Comparison of ENCODE assay signal across 22 mouse cellular contexts in genomic region chr5:131876569-131876968, GRCm38 (mm10).
A peak's percentile ranks its signal among the peaks of the same experiment; 100 is the strongest.
DNase-seq lines count a peak whose midpoint lies in the region; TF ChIP-seq lines count a peak whose summit lies in the region.
"Had no signal": no experiment of that assay in that cellular context is flagged by ENCODE, and none has a peak within 500 bp of the region (broad histone marks: within the 10 kb centered on the region; RNA-seq: fewer than 3 reads in every experiment).

No protein-coding gene starts in this region.

- H3K27me3 ChIP-seq in myocyte (ENCODE audit: control insufficient read depth, insufficient read depth, insufficient read length), result no peaks in the 10 kb centered on the region
- H3K27me3 ChIP-seq: embryonic facial prominence, embryonic 13.5 days; heart, embryonic 13.5 days; hindbrain, embryonic 12.5 days had no signal

- intact Hi-C loops in left cerebral cortex, postnatal 14 days (cut with DNase I), result no loop called here

- H3K79me2 ChIP-seq in myocyte (ENCODE audit: control insufficient read depth, insufficient read depth), result no peaks in the 10 kb centered on the region

- H3ac ChIP-seq in myocyte (ENCODE audit: control insufficient read depth, insufficient read length), result no peak overlapping the region

- no peak overlapping the region for H3K4me3 ChIP-seq in myocyte
- H3K4me3 ChIP-seq: embryonic facial prominence, embryonic 13.5 days; forebrain, embryonic 15.5 days; heart, embryonic 13.5 days; hindbrain, embryonic 12.5 days; limb, embryonic 10.5 days had no signal

- H3K36me3 ChIP-seq in myocyte (ENCODE audit: control insufficient read depth, insufficient read depth), result no peaks in the 10 kb centered on the region
- H3K36me3 ChIP-seq: embryonic facial prominence, embryonic 13.5 days; forebrain, embryonic 15.5 days; heart, embryonic 13.5 days; hindbrain, embryonic 12.5 days; limb, embryonic 10.5 days had no signal

- TF ChIP-seq POLR2A in myocyte (IDR thresholded peaks at IDR 0.05; ENCODE audit: insufficient read length, low read depth), result no peak

- H3K4me2 ChIP-seq in myocyte (ENCODE audit: low read depth), result no peak overlapping the region
- H3K4me2 ChIP-seq: embryonic facial prominence, embryonic 13.5 days; forebrain, embryonic 15.5 days; heart, embryonic 13.5 days; hindbrain, embryonic 12.5 days; liver, embryonic 11.5 days; midbrain, embryonic 11.5 days had no signal

- DNase-seq in adrenal gland, adult (ENCODE audit: inconsistent age in 2 of 2, low spot score in 1 of 2), result peak; percentile 55 to 93
- no peak for DNase-seq in adrenal gland, postnatal 4 days (ENCODE audit: low spot score in 2 of 2)
- peak; percentile 12 for DNase-seq in lung, postnatal 25 days (ENCODE audit: low spot score)
- no peak for DNase-seq in lung, postnatal 10 days
- DNase-seq in adrenal gland, postnatal 25 days, result peak; percentile 28
- no peak for DNase-seq in layer of hippocampus, adult 9-11 months
- DNase-seq in left cerebral cortex, postnatal 14 days (ENCODE audit: low spot score in 2 of 2), result no peak
- DNase-seq: cerebellum, adult 11 months; cerebellum, postnatal 10 days; gastrocnemius, postnatal 14 days; kidney, adult 18-20 months; liver, postnatal 0 days; right cerebral cortex, postnatal 14 days; thymus, postnatal 14 days had no signal

TF ChIP-seq in myocyte, 11 proteins besides CTCF, POLR2A, EP300 and RAD21:
- TF ChIP-seq CEBPB (IDR thresholded peaks at IDR 0.05; ENCODE audit: insufficient read depth, poor library complexity, severe bottlenecking) (peak; percentile 76), REST (IDR thresholded peaks at IDR 0.05; ENCODE audit: insufficient read depth, insufficient read length) (no peak)

Comparison
In these comparisons a context has a peak if more than half of its experiments do, and no peak if none do; other contexts are left out.
1. DNase-seq: peak in adrenal gland, adult (2 of 2), lung, postnatal 25 days (single experiment) and adrenal gland, postnatal 25 days (single experiment); none in adrenal gland, postnatal 4 days (0 of 2), lung, postnatal 10 days (single experiment), layer of hippocampus, adult 9-11 months (single experiment) and left cerebral cortex, postnatal 14 days (0 of 2).